Mouse (Mus musculus): Measurements from ENCODE around the gene Dcst2. TPM values are rescaled to one million over a fixed set of nuclear protein-coding genes. Genes with fewer than 3 reads are reported as not detected.

Dcst2 gene
- polyA plus RNA-seq, 1 experiment = 0.01 TPM

DNA sequence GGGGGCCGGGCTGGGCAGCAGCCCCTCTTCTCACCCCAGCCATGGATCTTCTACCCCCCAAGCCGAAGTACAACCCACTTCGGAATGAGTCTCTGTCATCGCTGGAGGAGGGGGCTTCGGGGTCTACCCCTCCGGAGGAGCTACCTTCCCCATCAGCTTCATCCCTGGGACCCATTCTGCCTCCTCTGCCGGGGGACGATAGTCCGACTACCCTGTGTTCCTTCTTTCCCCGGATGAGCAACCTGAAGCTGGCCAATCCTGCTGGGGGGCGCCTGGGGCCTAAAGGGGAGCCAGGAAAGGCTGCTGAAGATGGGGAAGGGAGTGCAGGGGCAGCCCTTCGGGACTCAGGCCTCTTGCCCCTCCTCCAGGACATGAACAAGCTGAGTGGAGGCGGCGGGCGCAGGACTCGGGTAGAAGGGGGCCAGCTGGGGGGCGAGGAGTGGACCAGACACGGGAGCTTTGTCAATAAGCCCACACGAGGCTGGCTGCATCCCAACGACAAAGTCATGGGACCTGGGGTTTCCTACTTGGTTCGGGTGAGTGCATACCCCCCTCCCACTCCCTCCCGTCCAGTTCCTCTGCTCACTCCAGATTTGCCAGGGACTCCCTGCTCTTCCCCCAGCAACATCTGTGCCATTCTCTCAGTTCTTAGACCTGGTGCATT lies 60.2 kb downstream of the Dcst2 start:
- no peak overlapping the region for H3ac ChIP-seq (ENCODE audit: control insufficient read depth, insufficient read length)
- peak overlapping the region; percentile 63 for H3K4me3 ChIP-seq
- no peak for TF ChIP-seq MYOD1 (IDR thresholded peaks at IDR 0.05; ENCODE audit: control insufficient read depth in 1 of 3, insufficient read length in 2 of 3, low read depth in 2 of 3)
- no peaks in the 10 kb centered on the region for H3K27me3 ChIP-seq (ENCODE audit: control insufficient read depth, insufficient read depth, insufficient read length)
- peak overlapping the region; percentile 88 for H3K4me2 ChIP-seq (ENCODE audit: low read depth)
- H3K79me2 ChIP-seq (ENCODE audit: control insufficient read depth, insufficient read depth) = peaks cover 44% of the 10 kb centered on the region
- peaks cover 19% of the 10 kb centered on the region for H3K36me3 ChIP-seq (ENCODE audit: control insufficient read depth, insufficient read depth)

DNA sequence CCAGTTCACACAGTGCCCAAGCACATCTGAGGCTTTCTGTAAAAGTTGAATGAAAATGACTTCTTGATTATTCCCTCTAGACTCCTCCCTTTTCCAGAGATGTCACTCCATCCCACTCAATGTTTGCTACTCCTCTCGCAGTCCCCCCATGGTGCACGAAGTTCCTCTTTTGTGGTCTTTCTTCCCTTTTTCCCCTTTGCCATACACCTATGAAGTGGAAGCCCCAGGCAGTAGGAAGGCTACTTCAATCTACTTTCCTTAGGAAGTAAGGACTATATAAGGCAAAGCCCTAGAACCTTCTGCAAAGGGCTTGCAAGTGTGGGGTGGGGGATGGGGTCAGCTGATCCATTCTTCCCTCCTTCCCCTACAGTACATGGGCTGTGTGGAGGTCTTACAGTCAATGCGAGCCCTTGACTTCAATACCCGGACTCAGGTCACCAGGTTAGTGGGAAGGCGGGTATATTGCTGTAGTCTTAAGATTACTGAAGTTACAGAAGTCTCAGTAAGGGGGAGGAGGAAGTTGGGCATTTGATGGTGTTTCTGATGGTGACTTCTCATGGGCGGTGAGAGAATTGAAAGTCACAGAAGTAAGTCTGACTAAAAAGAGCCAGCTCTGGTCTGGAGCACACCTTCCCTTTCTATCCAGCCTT lies 60.9 kb downstream of the Dcst2 start:
- H3ac ChIP-seq (ENCODE audit: control insufficient read depth, insufficient read length) = no peak overlapping the region
- TF ChIP-seq MYOD1 (IDR thresholded peaks at IDR 0.05; ENCODE audit: control insufficient read depth in 1 of 3, insufficient read length in 2 of 3, low read depth in 2 of 3) (no peak), POLR2A (IDR thresholded peaks at IDR 0.05; ENCODE audit: insufficient read length, low read depth) (no peak), USF1 (IDR thresholded peaks at IDR 0.05; ENCODE audit: low read depth) (no peak), TCF12 (IDR thresholded peaks at IDR 0.05; ENCODE audit: insufficient read depth, poor library complexity, severe bottlenecking) (no peak), E2F4 (IDR thresholded peaks at IDR 0.05; ENCODE audit: insufficient read depth) (no peak), REST (IDR thresholded peaks at IDR 0.05; ENCODE audit: insufficient read depth, insufficient read length) (no peak), CEBPB (IDR thresholded peaks at IDR 0.05; ENCODE audit: insufficient read depth, poor library complexity, severe bottlenecking) (no peak), MAX (IDR thresholded peaks at IDR 0.05; ENCODE audit: low read depth) (no peak), SRF (IDR thresholded peaks at IDR 0.05; ENCODE audit: control insufficient read depth, insufficient read length, low read depth) (no peak), MYOG (IDR thresholded peaks at IDR 0.05; ENCODE audit: control insufficient read depth in 1 of 3, insufficient read depth in 1 of 3, insufficient read length in 2 of 3, low read depth in 2 of 3) (no peak), POLR2AphosphoS2 (IDR thresholded peaks at IDR 0.05; ENCODE audit: insufficient read length, low read depth) (no peak), TCF3 (IDR thresholded peaks at IDR 0.05; ENCODE audit: insufficient read length, low read depth) (no peak)
- peak overlapping the region; percentile 88 for H3K4me2 ChIP-seq (ENCODE audit: low read depth)
- H3K27me3 ChIP-seq (ENCODE audit: control insufficient read depth, insufficient read depth, insufficient read length) = no peaks in the 10 kb centered on the region
- H3K4me3 ChIP-seq = peak overlapping the region; percentile 63
- H3K79me2 ChIP-seq (ENCODE audit: control insufficient read depth, insufficient read depth) = peaks cover 37% of the 10 kb centered on the region
- H3K36me3 ChIP-seq (ENCODE audit: control insufficient read depth, insufficient read depth) = peaks cover 19% of the 10 kb centered on the region

DNA sequence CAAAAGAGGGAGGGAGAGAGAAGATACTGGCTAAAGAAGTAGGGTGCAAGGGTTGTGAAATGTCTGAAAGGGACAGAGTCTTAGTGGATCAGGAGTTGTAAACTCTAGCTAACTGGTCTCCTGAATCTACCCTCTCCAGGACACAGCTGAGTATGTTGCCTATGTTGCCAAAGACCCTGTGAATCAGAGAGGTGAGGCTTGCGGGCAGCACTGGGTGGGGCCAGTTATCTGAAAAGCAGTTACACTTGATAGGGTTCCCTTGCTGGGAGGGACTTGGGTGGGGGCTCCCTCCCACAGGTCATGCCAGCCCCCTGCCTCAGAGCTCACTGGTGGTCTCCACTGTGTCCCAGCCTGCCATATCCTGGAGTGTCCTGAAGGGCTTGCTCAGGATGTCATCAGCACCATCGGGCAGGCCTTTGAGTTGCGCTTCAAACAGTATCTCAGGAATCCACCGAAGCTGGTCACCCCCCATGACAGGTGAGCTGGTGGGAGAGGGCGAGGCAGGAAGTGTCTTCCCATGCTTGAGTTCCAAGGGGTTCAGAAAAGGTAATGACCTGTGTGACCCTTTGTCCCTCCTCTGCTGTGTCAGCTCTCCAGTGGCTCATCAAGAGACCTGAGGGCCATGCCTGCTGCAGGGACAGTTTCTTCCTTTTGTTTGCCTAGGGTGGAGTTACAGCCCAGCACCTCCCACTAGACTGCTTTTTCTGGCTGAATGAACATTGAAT lies 62.8 kb downstream of the Dcst2 start:
- Histone ChIP-seq H3K4me3 (no peak overlapping the region), H3K79me2 (ENCODE audit: control insufficient read depth, insufficient read depth) (peaks cover 35% of the 10 kb centered on the region)

GRCm38 (mm10) chr3:89425141-89425525 lies 63.4 kb downstream of the Dcst2 start:
- H3K79me2 ChIP-seq (ENCODE audit: control insufficient read depth, insufficient read depth) = peaks cover 30% of the 10 kb centered on the region
- TF ChIP-seq POLR2A (IDR thresholded peaks at IDR 0.05; ENCODE audit: insufficient read length, low read depth) (no peak), USF1 (IDR thresholded peaks at IDR 0.05; ENCODE audit: low read depth) (no peak), TCF3 (IDR thresholded peaks at IDR 0.05; ENCODE audit: insufficient read length, low read depth) (no peak), SRF (IDR thresholded peaks at IDR 0.05; ENCODE audit: control insufficient read depth, insufficient read length, low read depth) (no peak), MYOG (IDR thresholded peaks at IDR 0.05; ENCODE audit: control insufficient read depth in 1 of 3, insufficient read depth in 1 of 3, insufficient read length in 2 of 3, low read depth in 2 of 3) (no peak), MYOD1 (IDR thresholded peaks at IDR 0.05; ENCODE audit: control insufficient read depth in 1 of 3, insufficient read length in 2 of 3, low read depth in 2 of 3) (no peak), REST (IDR thresholded peaks at IDR 0.05; ENCODE audit: insufficient read depth, insufficient read length) (no peak), CEBPB (IDR thresholded peaks at IDR 0.05; ENCODE audit: insufficient read depth, poor library complexity, severe bottlenecking) (no peak), POLR2AphosphoS2 (IDR thresholded peaks at IDR 0.05; ENCODE audit: insufficient read length, low read depth) (no peak), MAX (IDR thresholded peaks at IDR 0.05; ENCODE audit: low read depth) (no peak), TCF12 (IDR thresholded peaks at IDR 0.05; ENCODE audit: insufficient read depth, poor library complexity, severe bottlenecking) (no peak), E2F4 (IDR thresholded peaks at IDR 0.05; ENCODE audit: insufficient read depth) (no peak)
- no peak overlapping the region for H3K4me3 ChIP-seq
- H3K4me2 ChIP-seq (ENCODE audit: low read depth) = no peak overlapping the region
- no peaks in the 10 kb centered on the region for H3K27me3 ChIP-seq (ENCODE audit: control insufficient read depth, insufficient read depth, insufficient read length)
- no peak overlapping the region for H3ac ChIP-seq (ENCODE audit: control insufficient read depth, insufficient read length)
- H3K36me3 ChIP-seq (ENCODE audit: control insufficient read depth, insufficient read depth) = peaks cover 19% of the 10 kb centered on the region

More for the DNA sequence above, 62.8 kb downstream of the Dcst2 start:
- no peaks in the 10 kb centered on the region for H3K27me3 ChIP-seq (ENCODE audit: control insufficient read depth, insufficient read depth, insufficient read length)
- no peak overlapping the region for H3K4me2 ChIP-seq (ENCODE audit: low read depth)
- H3ac ChIP-seq (ENCODE audit: control insufficient read depth, insufficient read length) = no peak overlapping the region
- TF ChIP-seq CEBPB (IDR thresholded peaks at IDR 0.05; ENCODE audit: insufficient read depth, poor library complexity, severe bottlenecking) (peak; percentile 3; the same call in 1 of the 2 replicates), MYOG (IDR thresholded peaks at IDR 0.05; ENCODE audit: control insufficient read depth in 1 of 3, insufficient read depth in 1 of 3, insufficient read length in 2 of 3, low read depth in 2 of 3) (peak in 1 of 3 experiments; percentile 4), MYOD1 (IDR thresholded peaks at IDR 0.05; ENCODE audit: control insufficient read depth in 1 of 3, insufficient read length in 2 of 3, low read depth in 2 of 3) (no peak), POLR2A (IDR thresholded peaks at IDR 0.05; ENCODE audit: insufficient read length, low read depth) (no peak)
- peaks cover 19% of the 10 kb centered on the region for H3K36me3 ChIP-seq (ENCODE audit: control insufficient read depth, insufficient read depth)
